Mouse (Mus musculus) frontal cortex, postnatal 25 days (tissue): Measurements from ENCODE around the gene Sec24b.
A peak's percentile ranks its signal among the peaks of the same experiment; 100 is the strongest.

Experiments
- DNase-seq, 2 experiments: peaks; one replicate each; pipeline ENCODE4 v3.0.0; 2022; ENCODE audit warnings: low spot score in 2 of 2

The Sec24b gene

GRCm38 (mm10) chr3:129978716-129979115 lies 82.6 kb downstream of the Sec24b start:
- no peak for DNase-seq

- no peak for DNase-seq
Measured at GRCm38 (mm10) chr3:129976317-129976716, 85.0 kb downstream of the Sec24b start.

- DNase-seq, result no peak
Measured at GRCm38 (mm10) chr3:129970529-129971515, 90.5 kb downstream of the Sec24b start.

GRCm38 (mm10) chr3:129969432-129970395 lies 91.6 kb downstream of the Sec24b start, which contains the start of gene Mcub:
Gene Mcub (minus strand): TSS chr3:129970206.
- no peak for DNase-seq

- DNase-seq, result no peak
Measured at GRCm38 (mm10) chr3:129969031-129969430, 92.3 kb downstream of the Sec24b start.

- no peak for DNase-seq
Measured at GRCm38 (mm10) chr3:129967874-129968273, 93.5 kb downstream of the Sec24b start.

- DNase-seq, result no peak
Measured at GRCm38 (mm10) chr3:129964681-129965080, 96.7 kb downstream of the Sec24b start.

GRCm38 (mm10) chr3:129962533-129962932 lies 98.8 kb downstream of the Sec24b start:
- no peak for DNase-seq

GRCm38 (mm10) chr3:129953296-129953695 lies 108.1 kb downstream of the Sec24b start:
- DNase-seq, result no peak

GRCm38 (mm10) chr3:129949158-129949773 lies 112.1 kb downstream of the Sec24b start:
- DNase-seq, result no peak

- peak in 1 of 2 experiments; percentile 20 for DNase-seq
Measured at GRCm38 (mm10) chr3:129948359-129948758, 113.0 kb downstream of the Sec24b start.

- no peak for DNase-seq
Measured at GRCm38 (mm10) chr3:129946217-129946914, 115.0 kb downstream of the Sec24b start.

- DNase-seq, result no peak
Measured at GRCm38 (mm10) chr3:129943813-129944212, 117.5 kb downstream of the Sec24b start.

GRCm38 (mm10) chr3:129941291-129941690 lies 120.1 kb downstream of the Sec24b start:
- DNase-seq, result no peak

- DNase-seq, result no peak
Measured at GRCm38 (mm10) chr3:129940780-129941179, 120.6 kb downstream of the Sec24b start.

- DNase-seq, result no peak
Measured at GRCm38 (mm10) chr3:129939058-129939457, 122.3 kb downstream of the Sec24b start.

- DNase-seq, result no peak
Measured at GRCm38 (mm10) chr3:129937848-129938247, 123.5 kb downstream of the Sec24b start.

GRCm38 (mm10) chr3:129936561-129936960 lies 124.8 kb downstream of the Sec24b start:
- DNase-seq, result no peak
